Mouse (Mus musculus) heart, postnatal 36 days (tissue): ENCODE results near the gene Ccdc116. TPM values are rescaled to one million over a fixed set of nuclear protein-coding genes. Genes with fewer than 3 reads are reported as not detected.

Experiments used
- DNase-seq, 2 experiments: peaks; one replicate each; pipeline ENCODE4 v3.0.0; 2021 to 2022
- intact Hi-C: fragments of 180-260 bp; cut with DNase I; formaldehyde crosslinking; loops from one replicate; pipeline ENCODE4 v1.15.1; 2025
- microRNA-seq, 2 experiments: library from miRNA; unstranded; fragments of <30 nt; microRNA quantifications; one replicate each; pipeline ENCODE4 v1.2.0; 2021; ENCODE audit warnings: borderline number of aligned reads in 2 of 2
- total RNA-seq, 2 experiments: library from RNA; stranded (reverse); gene quantifications; 2 replicates each; pipeline ENCODE4 v1.2.3; 2021

Gene Ccdc116
- total RNA-seq, 2 experiments from 2014 or later = not detected

GRCm38 (mm10) chr16:17132089-17132905 is 14.7 kb downstream of the Ccdc116 start, which contains the start of gene Sdf2l1:
TSS of gene Sdf2l1 (minus strand) at chr16:17132383.
- intact Hi-C loops = loop anchor here (5.0 kb wide), 2 partner anchors 75 to 145 kb away; partner anchors contain the start of genes Rimbp3 and Tmem191c
- peak; percentile 93 to 94 for DNase-seq

- intact Hi-C loops = loop anchor here (5.0 kb wide), 2 partner anchors 76 to 146 kb away; partner anchors contain the start of genes Rimbp3 and Tmem191c
- DNase-seq = peak in 1 of 2 experiments; percentile 20
Measured at GRCm38 (mm10) chr16:17131191-17132088, 15.6 kb downstream of the Ccdc116 start.

- peak; percentile 22 to 32 for DNase-seq
Measured at GRCm38 (mm10) chr16:17127292-17127691, 19.7 kb downstream of the Ccdc116 start.

GRCm38 (mm10) chr16:17124871-17125520 is 22.0 kb downstream of the Ccdc116 start, which contains the start of gene 2610318N02Rik:
TSS of gene 2610318N02Rik (minus strand) at chr16:17125167.
- intact Hi-C loops = loop anchor here (5.0 kb wide), 1 partner anchor 167 kb away; no protein-coding TSS in a partner anchor
- peak; percentile 38 to 49 for DNase-seq

More at GRCm38 (mm10) chr16:17127292-17127691, 19.7 kb downstream of the Ccdc116 start:
- intact Hi-C loops = loop anchor here (5.0 kb wide), 1 partner anchor 165 kb away; no protein-coding TSS in a partner anchor

GRCm38 (mm10) chr16:17124119-17124870 is 22.7 kb downstream of the Ccdc116 start:
- no peak for DNase-seq
- intact Hi-C loops = no loop called here

- DNase-seq = no peak
- intact Hi-C loops = no loop called here
Measured at GRCm38 (mm10) chr16:17121569-17121968, 25.5 kb downstream of the Ccdc116 start.

GRCm38 (mm10) chr16:17117309-17117799 is 29.7 kb downstream of the Ccdc116 start:
- intact Hi-C loops = no loop called here
- no peak for DNase-seq

GRCm38 (mm10) chr16:17110771-17111743 is 36.0 kb downstream of the Ccdc116 start, which contains the start of gene Ppil2:
TSS of gene Ppil2 (minus strand) at chr16:17111257.
- DNase-seq = peak; percentile 72 to 75
- intact Hi-C loops = loop anchor here (5.0 kb wide), 1 partner anchor 129 kb away; the partner anchor contains the start of gene Mapk1

GRCm38 (mm10) chr16:17104600-17104999 is 42.4 kb downstream of the Ccdc116 start:
- intact Hi-C loops = no loop called here
- DNase-seq = no peak

- no peak for DNase-seq
- intact Hi-C loops = no loop called here
Measured at GRCm38 (mm10) chr16:17102630-17103220, 44.3 kb downstream of the Ccdc116 start.

GRCm38 (mm10) chr16:17096938-17097337 is 50.1 kb downstream of the Ccdc116 start:
- intact Hi-C loops = no loop called here
- DNase-seq = no peak

Small RNA genes within 50 kb of the gene (microRNA-seq; reads per million reads assigned to microRNA genes)
- 207 to 254 reads per million in 2 experiments for gene Mir130b
- 0 to 2.2 reads per million in 2 experiments for gene Mir301b

Other genes starting within 250 kb of the Ccdc116 start
- gene Mapk1, start 163.8 kb downstream of the Ccdc116 start, total RNA-seq = 100 to 1,000 TPM; 109 to 110 TPM
- gene Ypel1, start 77.5 kb downstream of the Ccdc116 start, total RNA-seq = 1 to 10 TPM; 1.6 to 2.0 TPM
- gene Ppil2, start 36.0 kb downstream of the Ccdc116 start, total RNA-seq = 10 to 100 TPM; 39.7 to 40.4 TPM
- not detected for gene 2610318N02Rik, start 22.1 kb downstream of the Ccdc116 start, total RNA-seq
- gene Sdf2l1, start 14.8 kb downstream of the Ccdc116 start, total RNA-seq = 10 to 100 TPM; 11.5 to 17.7 TPM
- gene Ydjc, start 2.6 kb downstream of the Ccdc116 start, total RNA-seq = 1 to 10 TPM; 1.6 to 1.7 TPM
- 100 to 1,000 TPM; 110 to 125 TPM for gene Ube2l3, start 55.4 kb upstream of the Ccdc116 start, total RNA-seq
- gene Rimbp3, start 61.4 kb upstream of the Ccdc116 start, total RNA-seq = under 1 TPM; 0.08 to 0.25 TPM
- gene Hic2, start 86.3 kb upstream of the Ccdc116 start, total RNA-seq = 1 to 10 TPM; 2.2 to 2.3 TPM
- 1 to 10 TPM; 2.1 to 2.4 TPM for gene Tmem191c, start 128.8 kb upstream of the Ccdc116 start, total RNA-seq
- 1 to 10 TPM; 2.6 to 2.7 TPM for gene Serpind1, start 184.1 kb upstream of the Ccdc116 start, total RNA-seq